Mouse (Mus musculus): ENCODE measurements around the gene Tmem186. TPM values are rescaled to one million over a fixed set of nuclear protein-coding genes. Genes with fewer than 3 reads are reported as not detected.

The Tmem186 gene
- 6.2 and 7.0 TPM in 2 replicates for polyA plus RNA-seq (2015; fragmentation: Nextera tagmentation; extraction: Ambion mirVana)

DNA sequence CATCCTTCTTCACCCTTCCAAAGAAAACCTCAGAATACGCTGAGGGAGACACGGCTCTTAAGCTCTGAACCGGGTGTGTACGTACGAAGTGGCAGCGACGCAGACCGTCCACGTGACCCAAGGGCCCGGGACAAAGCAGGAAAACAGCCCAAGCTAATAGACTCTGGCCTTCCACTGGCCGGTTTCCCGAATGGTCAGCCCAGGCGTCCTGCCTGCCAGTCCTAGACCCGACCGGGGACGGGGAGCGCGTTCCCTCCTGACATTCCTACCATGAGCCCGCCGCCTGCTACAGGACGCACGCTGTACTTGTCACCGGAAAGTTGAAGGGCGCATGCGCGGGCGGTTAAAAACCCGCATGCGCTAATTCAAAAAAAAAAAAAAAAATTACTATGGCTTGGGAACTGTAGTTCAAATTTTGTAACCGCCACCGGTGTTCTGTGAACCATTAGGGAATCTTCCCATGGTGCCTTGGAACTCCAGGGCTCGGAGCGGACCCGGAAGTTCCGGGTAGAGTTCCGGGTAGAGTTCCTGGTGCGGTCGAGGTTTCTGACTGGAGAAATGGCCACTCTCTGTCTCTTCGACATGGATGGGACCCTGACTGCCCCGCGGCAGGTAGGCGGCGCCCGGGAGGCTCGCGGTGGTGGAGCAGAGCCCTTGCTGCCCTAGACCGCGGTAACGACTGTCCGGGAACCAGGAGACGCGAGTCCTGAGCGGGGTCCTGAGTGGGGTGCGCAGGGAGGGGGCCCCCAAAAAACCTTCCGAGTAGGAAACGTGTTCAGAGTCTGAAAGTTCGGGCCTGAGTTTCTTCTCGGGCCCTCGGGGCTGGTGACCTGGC is at the start of gene Tmem186, which contains the start of gene Pmm2:
Gene Tmem186 (minus strand): TSS at position 496 of the 835 bp plus-strand sequence.
Gene Pmm2 (plus strand): TSS at position 458 of the 835 bp plus-strand sequence.
- H3K36me3 ChIP-seq (replicated peaks; ENCODE audit: insufficient read depth, low read length): peaks cover 22% of the 10 kb centered on the region

DNA sequence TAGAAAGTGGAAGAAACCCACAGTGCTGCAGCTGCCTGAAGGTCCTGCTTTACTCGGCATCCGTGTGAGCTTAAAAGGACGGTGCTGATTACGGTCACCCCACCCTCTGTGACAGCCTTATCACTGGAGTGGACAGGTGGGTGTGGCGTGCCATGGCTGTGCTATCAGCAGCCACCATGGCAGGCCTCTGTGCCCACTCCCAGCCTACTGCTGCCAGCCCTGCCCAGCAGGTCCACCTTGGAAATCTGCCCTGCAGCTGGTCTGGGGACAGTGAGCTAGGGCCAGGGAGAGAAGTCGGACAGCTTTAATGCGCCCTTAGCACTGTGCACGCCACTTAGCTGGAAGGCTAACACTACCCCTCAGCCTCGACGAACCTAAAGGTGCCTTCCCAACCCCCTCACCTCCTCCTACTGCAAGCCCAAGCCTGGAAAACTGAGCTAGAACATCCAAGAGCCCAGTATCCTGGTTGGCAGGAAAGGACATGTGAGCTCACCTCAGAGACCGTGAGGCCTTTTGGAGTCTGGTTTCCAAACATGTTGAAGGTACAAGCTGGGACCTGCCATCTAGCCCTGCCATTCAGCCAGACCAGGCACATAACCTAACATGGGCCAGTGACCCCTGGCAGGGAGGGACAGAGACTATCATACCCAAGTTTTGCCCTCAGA is 49.5 kb upstream of the Tmem186 start:
- WGBS (ENCODE audit: insufficient replicate concordance): 51% methylated on average over 11 of the region's 11 CpGs
- Histone ChIP-seq H3K4me1 (ENCODE audit: insufficient read depth) (peaks cover 26% of the 10 kb centered on the region), H3K4me2 (ENCODE audit: low read depth, low read length) (peak overlapping the region; percentile 62), H3K36me3 (replicated peaks; ENCODE audit: insufficient read depth, low read length) (peaks cover 46% of the 10 kb centered on the region), H3K9me3 (ENCODE audit: low read length) (no peaks in the 10 kb centered on the region), H3K9ac (replicated peaks) (peak overlapping the region; percentile 64), H3K27me3 (ENCODE audit: insufficient read depth, low read length) (no peaks in the 10 kb centered on the region), H3K4me3 (ENCODE audit: low read depth, low read length) (peak overlapping the region; percentile 20), H3K27ac (ENCODE audit: low read depth) (peak overlapping the region; percentile 92)
- TF ChIP-seq CTCF (IDR thresholded peaks at IDR 0.05; ENCODE audit: low read depth): no peak
- TF ChIP-seq EP300 (IDR thresholded peaks at IDR 0.05; ENCODE audit: low read depth): peak; percentile 98
- DNase-seq: peak; percentile 84
- peak; percentile 97 for ATAC-seq

More for the DNA sequence above, at the start of gene Tmem186, which contains the start of gene Pmm2:
- peak within 1 kb of the TSS; percentile 88 for H3K4me2 ChIP-seq (ENCODE audit: low read depth, low read length)
- no peaks in the 10 kb centered on the region for H3K27me3 ChIP-seq (ENCODE audit: insufficient read depth, low read length)
- H3K9me3 ChIP-seq (ENCODE audit: low read length): no peaks in the 10 kb centered on the region
- peak; percentile 88 for DNase-seq
- H3K4me1 ChIP-seq (ENCODE audit: insufficient read depth): peaks cover 31% of the 10 kb centered on the region
- WGBS (ENCODE audit: insufficient replicate concordance): under 1% methylated on average over 59 of the region's 59 CpGs
- peak within 1 kb of the TSS; percentile 89 for H3K9ac ChIP-seq (replicated peaks)
- peak within 1 kb of the TSS; percentile 93 for H3K4me3 ChIP-seq (ENCODE audit: low read depth, low read length)
- TF ChIP-seq EP300 (IDR thresholded peaks at IDR 0.05; ENCODE audit: low read depth) (peak; percentile 49), CTCF (IDR thresholded peaks at IDR 0.05; ENCODE audit: low read depth) (peak; percentile 59)
- peak; percentile 91 for ATAC-seq
- peak within 1 kb of the TSS; percentile 98 for H3K27ac ChIP-seq (ENCODE audit: low read depth)

DNA sequence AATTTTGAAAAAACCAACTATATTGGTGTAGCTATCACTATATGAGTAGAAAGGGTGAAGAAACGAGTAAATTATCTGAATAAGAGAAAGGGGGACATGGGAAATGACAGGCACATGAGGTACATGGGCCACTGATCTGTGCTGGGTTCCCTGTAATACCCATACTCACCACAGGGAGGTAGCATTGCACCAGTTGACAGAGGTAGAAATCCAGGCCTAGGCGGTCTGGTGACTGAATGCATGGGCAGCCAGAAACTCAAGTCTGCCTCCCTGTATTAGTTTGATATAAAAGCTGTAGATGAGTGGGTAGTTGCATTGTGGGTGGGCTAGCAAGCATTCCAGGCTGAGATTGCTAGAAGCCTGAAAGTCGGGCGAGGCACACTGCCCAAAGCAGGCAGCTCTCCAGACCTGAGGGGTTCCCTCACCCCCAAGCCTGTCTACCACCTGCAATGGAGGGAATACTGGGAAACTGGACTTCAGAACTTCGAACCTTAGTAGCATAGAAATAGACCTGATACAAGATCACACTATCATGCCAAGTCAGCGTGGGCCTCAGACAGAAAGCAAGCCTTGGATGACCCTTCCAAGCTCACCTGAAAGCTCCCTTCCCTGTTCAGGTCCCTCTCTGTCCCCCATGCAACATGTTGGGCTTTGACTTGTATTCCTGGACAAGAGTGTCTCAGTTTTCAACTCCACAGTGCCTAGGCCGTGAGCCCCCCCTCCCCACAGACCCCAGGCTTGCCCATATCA is 48.8 kb upstream of the Tmem186 start:
- WGBS (ENCODE audit: insufficient replicate concordance): 47% methylated on average over 7 of the region's 7 CpGs
- H3K4me2 ChIP-seq (ENCODE audit: low read depth, low read length): peak overlapping the region; percentile 62
- peak overlapping the region; percentile 20 for H3K4me3 ChIP-seq (ENCODE audit: low read depth, low read length)

DNA sequence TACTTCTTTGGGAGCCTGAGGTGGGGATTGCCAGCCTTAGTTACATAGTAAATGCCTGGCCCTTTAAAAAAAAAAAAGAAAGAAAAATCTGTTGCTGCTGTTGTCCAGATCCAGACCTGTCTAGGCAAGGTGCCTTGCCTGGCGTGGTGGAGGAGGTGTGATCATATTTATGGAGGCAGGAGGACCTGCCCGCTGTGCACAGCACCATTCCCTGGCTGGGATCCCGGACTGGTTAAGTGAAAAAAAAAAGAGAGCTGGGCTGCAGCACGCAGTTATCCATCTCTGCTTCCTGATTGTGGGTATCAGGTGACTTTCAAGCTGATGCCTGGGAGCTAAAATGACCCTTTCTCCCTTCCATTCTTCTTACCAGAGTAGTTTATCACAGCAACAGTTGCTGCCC is 47.6 kb upstream of the Tmem186 start:
- Histone ChIP-seq H3K4me3 (ENCODE audit: low read depth, low read length) (no peak overlapping the region), H3K9ac (replicated peaks) (no peak overlapping the region), H3K27me3 (ENCODE audit: insufficient read depth, low read length) (no peaks in the 10 kb centered on the region), H3K9me3 (ENCODE audit: low read length) (no peaks in the 10 kb centered on the region), H3K4me1 (ENCODE audit: insufficient read depth) (peaks cover 26% of the 10 kb centered on the region), H3K4me2 (ENCODE audit: low read depth, low read length) (no peak overlapping the region), H3K27ac (ENCODE audit: low read depth) (0 out of 2 replicates have a peak overlapping the region, but pooled peaks have one; percentile 4), H3K36me3 (replicated peaks; ENCODE audit: insufficient read depth, low read length) (peaks cover 28% of the 10 kb centered on the region)
- 65% methylated on average over 4 of the region's 4 CpGs for WGBS (ENCODE audit: insufficient replicate concordance)
- no peak for TF ChIP-seq CTCF (IDR thresholded peaks at IDR 0.05; ENCODE audit: low read depth)
- no peak for TF ChIP-seq EP300 (IDR thresholded peaks at IDR 0.05; ENCODE audit: low read depth)
- DNase-seq: no peak
- ATAC-seq: no peak

More for the DNA sequence above, 48.8 kb upstream of the Tmem186 start:
- ATAC-seq (peak; percentile 66), DNase-seq (peak; percentile 88)
- no peaks in the 10 kb centered on the region for H3K27me3 ChIP-seq (ENCODE audit: insufficient read depth, low read length)
- H3K9me3 ChIP-seq (ENCODE audit: low read length): no peaks in the 10 kb centered on the region
- H3K9ac ChIP-seq (replicated peaks): peak overlapping the region; percentile 64
- H3K27ac ChIP-seq (ENCODE audit: low read depth): peak overlapping the region; percentile 87
- TF ChIP-seq EP300 (IDR thresholded peaks at IDR 0.05; ENCODE audit: low read depth) (no peak), CTCF (IDR thresholded peaks at IDR 0.05; ENCODE audit: low read depth) (peak; percentile 98)
- peaks cover 39% of the 10 kb centered on the region for H3K36me3 ChIP-seq (replicated peaks; ENCODE audit: insufficient read depth, low read length)
- H3K4me1 ChIP-seq (ENCODE audit: insufficient read depth): peaks cover 26% of the 10 kb centered on the region

GRCm38 (mm10) chr16:8680470-8680869 is 43.0 kb upstream of the Tmem186 start, which contains the start of gene Gm5767:
Gm5767 (plus strand) TSS chr16:8680770.
- Histone ChIP-seq H3K27ac (ENCODE audit: low read depth) (0 out of 2 replicates have a peak within 1 kb of the TSS, but pooled peaks have one; percentile 4), H3K9me3 (ENCODE audit: low read length) (no peaks in the 10 kb centered on the region), H3K4me1 (ENCODE audit: insufficient read depth) (peaks cover 29% of the 10 kb centered on the region), H3K9ac (replicated peaks) (no peak within 1 kb of the TSS), H3K27me3 (ENCODE audit: insufficient read depth, low read length) (no peaks in the 10 kb centered on the region), H3K36me3 (replicated peaks; ENCODE audit: insufficient read depth, low read length) (peaks cover 5% of the 10 kb centered on the region; the same call in 1 of the 2 replicates), H3K4me2 (ENCODE audit: low read depth, low read length) (no peak within 1 kb of the TSS), H3K4me3 (ENCODE audit: low read depth, low read length) (no peak within 1 kb of the TSS)
- WGBS (ENCODE audit: insufficient replicate concordance): 81% methylated on average over 5 of the region's 5 CpGs
- no peak for TF ChIP-seq EP300 (IDR thresholded peaks at IDR 0.05; ENCODE audit: low read depth)
- no peak for TF ChIP-seq CTCF (IDR thresholded peaks at IDR 0.05; ENCODE audit: low read depth)
- DNase-seq (no peak), ATAC-seq (no peak)

All from liver, postnatal 0 days (tissue).